Mouse (Mus musculus): ENCODE measurements around the gene Tbata. TPM values are rescaled to one million over a fixed set of nuclear protein-coding genes. Genes with fewer than 3 reads are reported as not detected.

Tbata gene
- polyA plus RNA-seq (2012; rRNA removed) = not detected in 2 replicates

DNA sequence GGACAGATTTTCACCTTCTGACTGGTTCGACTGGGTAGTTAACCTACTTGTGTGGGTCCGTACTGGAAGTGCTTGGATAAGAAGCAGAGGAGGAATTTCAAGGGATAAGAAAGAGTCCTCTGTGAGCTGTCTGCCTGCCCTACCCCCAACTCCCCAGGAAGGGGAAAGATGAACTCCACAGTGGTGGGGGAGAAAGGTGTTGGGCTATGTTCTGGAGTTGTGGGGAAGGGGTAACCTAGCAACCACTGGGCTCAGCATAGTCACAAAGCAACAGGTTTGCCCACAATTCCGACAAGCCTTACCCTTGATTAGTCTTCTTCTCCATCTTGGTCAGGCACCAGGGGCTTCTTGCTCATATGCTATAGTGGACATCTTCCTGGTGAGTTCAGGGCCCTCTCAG, at the start of gene Tbata:
TSS of gene Tbata (plus strand) at position 301 of the 400 bp plus-strand sequence.

DNA sequence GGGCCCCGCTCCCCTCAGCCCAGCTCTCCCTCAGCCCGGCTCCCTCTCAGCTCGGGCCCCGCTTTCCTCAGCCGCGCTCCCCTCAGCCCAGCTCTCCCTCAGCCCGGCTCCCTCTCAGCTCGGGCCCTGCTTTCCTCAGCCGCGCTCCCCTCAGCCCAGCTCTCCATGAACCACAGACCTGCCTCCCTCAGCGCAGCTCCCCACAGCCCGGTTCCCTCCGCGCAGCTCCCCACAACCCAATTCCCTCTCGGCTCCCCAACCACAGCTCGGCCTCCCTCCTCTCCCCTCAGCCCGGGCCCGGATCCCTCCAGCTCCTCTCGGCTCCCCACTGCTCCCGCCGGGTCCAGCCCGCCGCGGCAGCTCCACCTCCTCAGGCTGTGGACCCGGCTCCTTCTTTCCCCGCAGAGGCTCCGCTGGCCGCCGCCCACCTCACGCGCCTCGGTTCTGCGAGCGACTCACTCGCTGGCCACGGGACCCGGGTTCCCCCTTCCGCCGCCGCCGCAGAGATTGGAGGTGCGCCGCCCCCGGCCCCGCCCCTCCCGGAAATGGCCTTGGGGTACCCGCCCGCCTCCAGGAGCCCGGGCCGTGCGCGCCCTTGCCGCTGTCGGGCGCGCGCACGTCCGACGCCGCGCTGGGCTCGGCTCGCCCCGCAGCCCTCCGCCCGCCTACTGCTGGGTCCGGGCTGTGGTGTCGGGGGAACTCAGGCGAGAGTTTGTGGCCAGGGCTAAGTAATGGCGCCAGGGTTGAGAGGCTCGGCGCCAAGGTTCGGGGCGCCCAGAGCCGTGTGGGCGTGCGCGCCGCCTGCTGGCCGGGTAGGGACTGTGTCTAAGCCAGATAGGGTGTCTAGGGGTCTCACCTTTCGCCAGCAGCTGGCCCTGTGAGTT, 24.4 kb upstream of the Tbata start, which contains the start of gene Sgpl1:
TSS of gene Sgpl1 (minus strand) at position 547 of the 884 bp plus-strand sequence.

Other genes starting within 250 kb of the Tbata start
- 70.6 and 83.7 TPM in 2 replicates for gene Pcbd1, start 82.6 kb upstream of the Tbata start, polyA plus RNA-seq (2012; rRNA removed)
- gene Sgpl1, start 24.3 kb upstream of the Tbata start, polyA plus RNA-seq (2012; rRNA removed) = 9.1 and 11.1 TPM in 2 replicates
- 0.25 and 0.32 TPM in 2 replicates for gene Adamts14, start 101.5 kb downstream of the Tbata start, polyA plus RNA-seq (2012; rRNA removed)
- 0.01 TPM in 1 of 2 replicates, not detected in the other for gene Prf1, start 125.9 kb downstream of the Tbata start, polyA plus RNA-seq (2012; rRNA removed)
- 3.8 and 4.1 TPM in 2 replicates for gene Pald1, start 211.6 kb downstream of the Tbata start, polyA plus RNA-seq (2012; rRNA removed)
- 0.36 and 0.53 TPM in 2 replicates for gene Nodal, start 246.0 kb downstream of the Tbata start, polyA plus RNA-seq (2012; rRNA removed)

All from liver, embryonic 14 days (tissue).